Mouse (Mus musculus) megakaryocyte, embryonic 14.5 days (primary cell): ENCODE measurements at regions not wholly inside any gene's neighbourhood (a gene's known extent, or its start where the extent isn't known, plus 50 kb on each side); places are given as distances from the start of the nearest gene placed in this dataset.

ENCODE experiments used
- FLI1 ChIP-seq: IDR thresholded peaks from 2 replicates; pipeline ENCODE4 v1.6.1; 2012; ENCODE audit warnings: low read length, inconsistent platforms, mixed read lengths
- GATA1 ChIP-seq: IDR thresholded peaks from 3 replicates; pipeline ENCODE4 v1.6.1; 2012; ENCODE audit warnings: mixed read lengths, low read length, inconsistent platforms, borderline replicate concordance

DNA sequence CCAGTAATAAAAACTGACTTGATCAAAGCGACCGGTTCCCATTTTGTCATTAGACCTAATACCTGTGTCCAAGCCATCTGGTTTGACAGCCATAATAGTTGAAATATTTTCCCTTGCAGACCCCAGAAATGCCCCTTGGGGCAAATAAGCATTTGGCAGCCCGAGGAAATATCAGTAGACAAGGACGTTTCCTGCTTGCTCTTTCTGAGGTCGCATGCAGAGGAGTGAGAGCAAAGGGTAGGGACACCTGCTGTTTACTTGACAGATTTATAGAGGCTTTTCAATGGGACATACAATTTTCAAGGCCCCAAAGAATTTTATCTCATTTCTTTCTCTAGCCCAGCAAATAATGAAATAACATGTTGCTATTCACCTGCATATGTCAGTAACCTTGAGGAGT lies 73.5 kb downstream of the Csl start:
- no peak for TF ChIP-seq FLI1
- TF ChIP-seq GATA1, result no peak
